Mouse (Mus musculus) left cerebral cortex, adult 2 months (tissue): Measurements from ENCODE around the gene C1ql1. TPM values are rescaled to one million over a fixed set of nuclear protein-coding genes. Genes with fewer than 3 reads are reported as not detected.
A peak's percentile ranks its signal among the peaks of the same experiment; 100 is the strongest.

Source experiments
- DNase-seq, 2 experiments: peaks; one replicate each; pipeline ENCODE4 v3.0.0; 2021 to 2022; ENCODE audit warnings: low spot score in 2 of 2, mixed read lengths in 1 of 2; ENCODE audit errors: extremely low spot score in 1 of 2
- H3K27ac ChIP-seq: fragments of 200-600 bp; 2 replicates; pipeline ENCODE4 v1.8.1; 2022
- H3K4me3 ChIP-seq: fragments of 200-600 bp; 2 replicates; pipeline ENCODE4 v1.8.1; 2022
- CTCF ChIP-seq: fragments of 200-600 bp; IDR thresholded peaks from 2 replicates; pipeline ENCODE4 v1.8.1; 2022; ENCODE audit warnings: antibody characterized with exemption, mild to moderate bottlenecking, moderate library complexity
- intact Hi-C: fragments of 180-260 bp; cut with DNase I; formaldehyde crosslinking; loops from one replicate; pipeline ENCODE4 v1.15.1; 2025
- total RNA-seq, 2 experiments: library from RNA; stranded (reverse); gene quantifications; 2 replicates each; pipeline ENCODE4 v1.2.3; 2021

Gene C1ql1
- total RNA-seq, 2 experiments from 2014 or later: 9.3 to 14.0 TPM

DNA sequence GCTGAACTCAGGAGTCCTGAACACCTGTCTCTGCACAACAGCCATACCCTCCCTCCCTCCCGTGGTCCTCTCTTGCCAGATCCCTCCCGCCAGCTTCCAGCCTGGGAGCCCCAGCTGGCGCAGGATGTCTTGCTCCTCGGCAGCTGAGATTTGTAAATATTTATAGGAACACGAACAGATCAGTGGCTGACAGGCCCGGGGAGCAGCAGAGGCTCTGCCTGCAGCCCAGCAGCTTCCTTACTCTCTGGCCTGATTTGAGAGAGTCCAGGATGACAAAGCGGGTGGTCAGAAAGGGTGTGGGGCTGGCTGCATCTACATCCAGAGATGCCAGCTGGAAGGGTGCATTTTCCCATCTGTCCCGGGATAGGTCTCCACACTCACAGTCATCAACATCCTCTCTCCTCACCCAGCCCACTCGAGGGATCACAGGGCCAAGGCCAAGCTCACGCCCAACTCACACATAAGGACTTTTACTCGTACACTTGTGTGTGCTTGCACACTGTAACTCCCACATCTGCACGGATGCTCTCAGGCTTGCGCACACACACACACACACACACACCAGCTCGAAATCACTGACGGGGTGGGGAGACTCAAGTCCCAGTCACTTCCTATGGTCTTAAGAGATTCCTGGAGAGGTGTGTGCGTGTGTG lies 10.6 kb upstream of the C1ql1 start:
- Histone ChIP-seq H3K27ac (no peak overlapping the region), H3K4me3 (no peak overlapping the region)
- DNase-seq: no peak
- intact Hi-C loops: no loop called here
- TF ChIP-seq CTCF: no peak

DNA sequence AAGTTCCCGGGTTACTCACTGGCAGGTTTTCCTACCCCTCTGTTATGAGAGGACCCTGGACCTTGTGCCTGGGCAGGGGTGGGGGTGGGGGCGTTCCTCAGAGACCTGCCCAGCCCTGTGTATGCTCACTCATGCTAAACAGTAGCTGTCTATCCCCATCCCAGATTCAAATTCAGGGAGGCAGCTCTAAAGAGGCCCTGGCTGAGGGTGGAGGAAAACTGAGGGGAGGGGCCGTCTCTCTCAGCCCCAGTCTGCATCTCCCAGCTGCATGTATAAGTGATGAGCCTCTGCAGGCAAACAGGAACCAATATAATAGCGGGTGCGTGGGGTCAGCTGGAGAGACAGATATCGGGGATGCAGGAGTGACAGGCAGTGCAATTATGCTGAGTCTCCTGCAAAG lies 6.4 kb upstream of the C1ql1 start:
- Histone ChIP-seq H3K27ac (no peak overlapping the region), H3K4me3 (no peak overlapping the region)
- intact Hi-C loops: no loop called here
- no peak for TF ChIP-seq CTCF
- no peak for DNase-seq

DNA sequence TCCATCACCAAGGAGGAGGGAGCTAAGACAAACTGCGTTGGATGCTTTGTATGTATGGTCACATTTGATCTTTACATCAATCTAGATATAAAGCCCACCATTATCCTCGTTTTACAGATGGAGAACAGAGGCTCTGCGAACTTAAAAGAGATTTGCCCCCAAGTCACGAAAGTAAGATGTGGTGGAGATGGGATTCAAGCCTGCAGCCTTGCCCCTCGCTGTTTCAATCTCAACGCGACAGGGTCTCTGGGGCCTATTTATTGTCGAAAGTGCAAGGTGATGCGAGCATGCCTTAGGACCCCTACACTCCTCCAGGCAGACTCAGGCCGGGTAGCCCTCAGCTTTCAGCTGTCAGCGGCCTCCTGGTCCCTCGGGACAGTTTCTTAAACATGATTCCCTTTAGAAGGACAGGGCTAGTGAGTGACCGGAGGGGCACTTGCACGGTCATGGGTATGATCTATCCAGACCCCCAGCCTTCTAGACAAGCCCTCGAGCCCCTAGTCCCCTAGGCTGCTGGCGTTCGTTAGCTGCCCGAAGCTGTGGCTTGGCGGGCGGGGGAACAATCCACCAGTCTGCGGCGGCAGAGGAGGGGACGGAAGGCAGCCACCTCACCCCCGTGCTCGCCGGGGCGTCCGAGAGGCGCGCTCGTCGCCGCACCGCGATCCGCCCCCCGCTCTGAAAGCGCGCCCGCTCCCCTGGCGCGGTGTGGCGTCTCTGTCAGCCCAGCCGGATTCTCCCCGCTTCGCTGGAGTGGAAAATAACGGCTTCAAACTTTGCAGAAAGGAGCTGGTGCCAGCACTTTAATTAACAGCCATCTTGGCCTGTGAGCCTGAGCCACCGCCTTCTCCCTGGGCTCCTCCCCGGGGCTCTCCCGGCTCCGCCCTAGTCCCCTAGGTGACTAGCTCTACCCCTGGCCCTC lies 1.8 kb upstream of the C1ql1 start:
- H3K27ac ChIP-seq: no peak overlapping the region
- intact Hi-C loops: no loop called here
- peak overlapping the region; percentile 44 for H3K4me3 ChIP-seq
- no peak for TF ChIP-seq CTCF
- peak; percentile 36 to 56 for DNase-seq

DNA sequence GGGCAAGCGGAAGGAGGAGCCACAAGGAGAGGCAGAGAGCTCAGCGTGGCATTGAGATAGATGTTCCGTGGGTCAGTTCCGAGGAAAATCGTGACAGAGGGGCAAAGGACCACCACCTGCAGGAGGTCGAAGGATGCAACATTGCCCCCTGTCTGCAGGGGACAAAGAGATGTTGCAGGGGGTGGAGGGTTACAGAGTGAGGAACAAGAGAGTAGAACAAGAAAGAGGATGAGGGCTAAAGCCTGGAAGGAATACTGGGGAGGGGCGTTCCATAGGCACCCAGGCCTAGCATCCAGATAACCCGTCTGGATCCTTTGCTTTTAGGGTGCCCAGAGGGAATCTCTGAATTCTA lies 480 bp upstream of the C1ql1 start:
- no peak; the same call in 1 of the 2 replicates for TF ChIP-seq CTCF
- intact Hi-C loops: loop anchor here (2.0 kb wide), 1 partner anchor 22 kb away; the partner anchor contains the start of gene Kif18b
- Histone ChIP-seq H3K4me3 (no peak overlapping the region), H3K27ac (no peak overlapping the region)
- DNase-seq: no peak

DNA sequence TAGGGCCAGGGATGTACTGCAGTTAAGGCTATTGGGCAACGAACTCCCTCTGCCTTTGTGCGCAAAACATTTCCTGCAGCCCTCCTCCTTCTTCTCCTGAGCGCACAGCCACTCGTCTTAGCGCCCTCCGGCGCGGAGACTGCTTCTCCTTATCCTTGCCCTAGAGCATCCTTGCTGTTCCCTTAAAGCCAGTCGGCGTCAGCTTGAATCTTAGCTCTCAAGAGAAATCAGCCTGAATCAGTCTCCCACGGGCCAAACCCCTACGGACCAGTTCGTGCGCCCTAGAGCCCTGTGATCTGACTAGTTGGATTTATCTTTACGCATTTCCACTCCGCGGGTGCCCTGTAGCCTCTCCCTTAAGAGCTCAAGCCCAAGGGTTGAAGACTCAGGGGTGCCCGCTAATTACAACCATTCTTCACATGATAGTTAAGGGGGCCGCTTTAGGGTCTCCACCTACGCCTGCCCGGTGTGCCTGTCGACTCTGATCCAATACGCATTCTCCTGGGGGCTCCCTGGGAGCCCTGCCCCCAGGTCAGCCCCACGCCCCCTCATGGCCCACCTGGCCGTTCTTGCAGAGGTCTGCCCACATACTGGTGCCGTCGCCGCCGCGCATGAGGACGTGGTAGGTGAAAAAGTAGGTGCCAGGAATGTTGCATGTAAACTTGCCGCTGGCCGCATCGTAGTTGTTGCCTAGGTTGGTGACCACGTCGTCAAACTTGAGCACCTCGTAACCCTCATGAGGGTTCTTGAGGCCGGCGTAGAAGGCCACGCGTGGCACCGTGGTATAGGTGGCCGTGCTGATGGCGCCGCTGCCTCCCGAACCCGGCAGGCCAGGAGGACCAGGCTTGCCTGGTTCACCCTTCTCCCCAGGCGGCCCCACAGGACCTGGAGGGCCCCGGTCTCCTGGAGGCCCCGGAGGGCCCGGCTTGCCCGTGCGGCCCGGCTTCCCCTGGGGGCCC lies 903 bp downstream of the C1ql1 start:
- no peak for TF ChIP-seq CTCF
- intact Hi-C loops: loop anchor here (2.0 kb wide), 1 partner anchor 21 kb away; the partner anchor contains the start of gene Kif18b

DNA sequence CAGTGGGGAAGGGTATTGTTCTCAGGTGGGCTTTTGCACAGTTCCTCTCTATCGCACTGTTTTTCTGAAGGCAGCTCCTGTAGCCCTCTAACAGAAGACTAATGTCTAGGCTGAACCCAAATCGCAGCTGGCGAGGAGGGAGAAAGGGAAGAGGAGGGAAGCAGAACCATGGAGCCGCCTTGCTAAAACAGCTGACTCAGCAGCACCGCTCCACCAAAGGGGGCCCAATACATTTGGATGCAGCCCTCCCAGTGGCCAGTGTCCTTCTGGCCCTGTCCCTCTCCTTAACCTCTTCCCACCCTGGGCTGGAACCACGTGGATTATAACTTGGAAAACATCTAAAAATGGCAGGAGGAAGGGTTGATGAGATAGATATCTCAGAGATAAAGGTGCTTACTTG lies 5.3 kb downstream of the C1ql1 start:
- intact Hi-C loops: no loop called here
- DNase-seq: no peak
- no peak for TF ChIP-seq CTCF
- H3K4me3 ChIP-seq: no peak overlapping the region
- H3K27ac ChIP-seq: no peak overlapping the region

More for the DNA sequence above, 903 bp downstream of the C1ql1 start:
- no peak overlapping the region for H3K27ac ChIP-seq
- DNase-seq: no peak
- peak overlapping the region; percentile 23; the same call in 1 of the 2 replicates for H3K4me3 ChIP-seq

DNA sequence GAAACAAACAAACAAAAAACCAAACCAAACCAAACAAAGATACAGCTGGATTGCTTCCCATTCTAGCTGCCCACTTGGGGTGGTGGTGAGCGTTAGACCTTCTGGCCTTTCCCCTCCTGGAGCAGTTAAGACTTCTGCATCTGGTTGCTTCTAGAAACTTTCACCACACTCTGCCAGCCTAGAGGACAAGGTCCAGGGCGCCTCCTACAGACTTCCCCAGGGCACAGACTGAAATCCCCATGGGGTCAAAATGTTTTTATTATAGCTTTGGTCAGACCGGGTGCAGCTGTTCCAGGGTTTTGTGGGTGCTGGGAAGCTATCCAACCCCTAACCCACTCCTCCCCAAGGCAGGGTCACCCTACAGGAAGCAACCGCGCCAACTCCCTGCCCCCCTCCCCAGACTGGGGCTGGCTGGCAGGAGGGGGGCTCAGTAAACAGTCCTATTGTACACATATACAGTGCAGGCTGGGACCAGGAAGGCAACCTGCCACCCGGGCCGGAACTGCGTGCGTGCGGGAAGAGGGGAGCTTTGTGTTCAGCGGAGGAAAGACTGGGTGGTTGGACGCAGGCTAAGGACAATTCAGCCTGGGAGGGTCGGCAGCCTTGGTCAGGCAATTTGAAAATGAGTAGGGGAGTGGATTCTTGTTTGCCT lies 7.3 kb downstream of the C1ql1 start:
- intact Hi-C loops: no loop called here

DNA sequence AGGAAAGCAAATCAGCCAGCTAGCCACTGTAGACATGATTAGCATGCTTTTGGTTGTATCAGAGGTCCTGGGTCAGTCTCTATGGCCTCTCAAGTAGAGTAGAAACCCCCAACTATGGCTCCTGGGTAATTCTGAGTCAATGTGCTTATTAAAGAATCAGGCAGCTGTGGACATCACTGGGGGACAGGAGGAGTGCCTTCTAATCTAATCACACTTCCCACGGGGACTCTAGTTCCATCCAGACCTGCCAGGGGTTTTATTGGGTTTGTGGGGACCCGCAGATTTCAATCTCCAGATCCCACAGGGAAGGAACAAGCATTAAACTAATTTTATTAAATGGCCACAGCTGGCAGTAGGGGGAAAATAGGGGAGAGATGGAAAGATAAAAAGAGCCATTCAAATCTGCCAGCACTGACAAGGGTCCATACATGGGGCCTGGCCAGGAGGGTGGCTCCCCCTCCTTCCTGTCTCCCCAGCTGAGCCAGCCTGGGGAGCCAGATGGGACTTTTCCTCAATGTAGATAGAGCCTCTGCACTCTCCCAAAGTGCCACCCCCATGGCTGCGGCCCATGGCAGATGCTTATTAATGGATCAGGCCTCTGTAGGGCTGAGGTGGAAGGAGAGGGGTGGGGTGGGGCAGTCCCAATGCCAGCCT lies 8.8 kb downstream of the C1ql1 start:
- intact Hi-C loops: no loop called here
- DNase-seq: no peak
- no peak for TF ChIP-seq CTCF
- no peak overlapping the region for H3K4me3 ChIP-seq
- no peak overlapping the region for H3K27ac ChIP-seq

More for the DNA sequence above, 7.3 kb downstream of the C1ql1 start:
- Histone ChIP-seq H3K27ac (no peak overlapping the region), H3K4me3 (no peak overlapping the region)
- no peak; the same call in 1 of the 2 replicates for TF ChIP-seq CTCF
- DNase-seq: no peak

DNA sequence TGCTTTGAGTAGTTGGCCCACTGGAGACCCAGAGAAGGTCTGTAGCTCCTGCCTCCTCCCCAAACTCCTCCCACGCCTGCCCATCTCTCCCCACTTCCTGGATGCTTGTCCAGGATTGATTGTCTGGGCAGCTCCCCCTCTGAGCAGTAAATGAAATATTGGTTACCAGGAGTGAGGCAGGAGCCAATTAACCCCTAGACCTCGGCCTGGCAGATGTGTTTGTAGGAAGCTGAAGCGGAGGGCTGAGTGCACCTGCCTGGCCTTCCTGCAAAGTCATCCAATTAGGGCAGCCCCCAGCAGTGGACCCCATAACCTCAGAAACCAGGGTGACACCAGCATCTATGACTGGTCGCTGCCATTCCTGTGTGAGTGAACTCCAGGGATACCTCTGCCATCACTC lies 10.2 kb downstream of the C1ql1 start:
- TF ChIP-seq CTCF: no peak
- intact Hi-C loops: no loop called here
- DNase-seq: no peak

DNA sequence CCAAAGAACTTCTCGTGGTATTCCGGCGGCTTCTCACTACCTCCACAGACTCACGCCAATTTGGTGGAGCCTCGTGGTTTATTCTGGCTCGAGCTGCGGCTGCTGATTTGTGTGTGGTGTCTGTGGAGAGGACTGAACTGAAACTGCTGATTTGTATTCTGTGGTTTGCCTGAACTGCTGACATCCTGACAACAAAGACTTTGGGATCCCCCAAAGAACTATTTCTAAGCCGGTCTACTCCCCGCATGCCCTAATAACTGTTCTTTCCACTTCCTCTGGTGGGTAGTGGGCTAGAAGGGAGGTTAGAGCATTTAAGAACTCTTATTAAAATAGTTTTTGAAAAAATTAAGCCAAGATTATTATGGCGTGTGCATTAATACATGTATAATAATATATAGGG lies 15.8 kb downstream of the C1ql1 start:
- no peak for TF ChIP-seq CTCF
- no peak for DNase-seq
- H3K4me3 ChIP-seq: no peak overlapping the region
- intact Hi-C loops: no loop called here
- H3K27ac ChIP-seq: no peak overlapping the region

More for the DNA sequence above, 10.2 kb downstream of the C1ql1 start:
- H3K4me3 ChIP-seq: no peak overlapping the region
- H3K27ac ChIP-seq: no peak overlapping the region
